Mouse (Mus musculus) adrenal gland, postnatal 10 days (tissue): ENCODE results near the gene Nubp2. TPM values are rescaled to one million over a fixed set of nuclear protein-coding genes. Genes with fewer than 3 reads are reported as not detected.

ENCODE experiments used
- DNase-seq: peaks from one replicate; pipeline ENCODE4 v3.0.0; 2021; ENCODE audit warnings: mixed read lengths
- total RNA-seq, 2 experiments: library from RNA; stranded (reverse); gene quantifications; 2 replicates each; pipeline ENCODE4 v1.2.3; 2021

Gene Nubp2
- total RNA-seq, 2 experiments from 2014 or later, result 42.2 to 43.7 TPM

- DNase-seq, result no peak
These were observed 8.2 kb upstream of the Nubp2 start for GRCm38 (mm10) chr17:24894061-24894994.

GRCm38 (mm10) chr17:24893276-24893675 is 7.1 kb upstream of the Nubp2 start:
- DNase-seq, result no peak

GRCm38 (mm10) chr17:24892785-24893184 is 6.6 kb upstream of the Nubp2 start:
- DNase-seq, result no peak

GRCm38 (mm10) chr17:24891321-24891720 is 5.2 kb upstream of the Nubp2 start:
- DNase-seq, result no peak

GRCm38 (mm10) chr17:24890151-24891092 is 4.3 kb upstream of the Nubp2 start:
- DNase-seq, result no peak

GRCm38 (mm10) chr17:24888862-24889261 is 2.7 kb upstream of the Nubp2 start:
- no peak for DNase-seq

- no peak for DNase-seq
These were observed 1.3 kb upstream of the Nubp2 start for GRCm38 (mm10) chr17:24887291-24888080.

- DNase-seq, result no peak
These were observed 753 bp upstream of the Nubp2 start for GRCm38 (mm10) chr17:24886932-24887271.

GRCm38 (mm10) chr17:24885356-24886133 is 604 bp downstream of the Nubp2 start:
- no peak for DNase-seq

GRCm38 (mm10) chr17:24884391-24884790 is 1.8 kb downstream of the Nubp2 start:
- no peak for DNase-seq

GRCm38 (mm10) chr17:24881738-24882440 is 4.3 kb downstream of the Nubp2 start:
- peak; percentile 61 for DNase-seq

GRCm38 (mm10) chr17:24878531-24878930 is 7.6 kb downstream of the Nubp2 start:
- peak; percentile 58 for DNase-seq

- DNase-seq, result peak; percentile 79
These were observed 8.1 kb downstream of the Nubp2 start for GRCm38 (mm10) chr17:24878117-24878397.

- DNase-seq, result peak; percentile 66
These were observed 8.6 kb downstream of the Nubp2 start for GRCm38 (mm10) chr17:24877336-24878116.

GRCm38 (mm10) chr17:24874989-24875388 is 11.2 kb downstream of the Nubp2 start:
- no peak for DNase-seq

- no peak for DNase-seq
These were observed 11.8 kb downstream of the Nubp2 start for GRCm38 (mm10) chr17:24874405-24874745.

- no peak for DNase-seq
These were observed 12.3 kb downstream of the Nubp2 start for GRCm38 (mm10) chr17:24873695-24874404.

- no peak for DNase-seq
These were observed 18.2 kb downstream of the Nubp2 start for GRCm38 (mm10) chr17:24867914-24868313.

- DNase-seq, result no peak
These were observed 20.4 kb downstream of the Nubp2 start, which contains the start of gene Igfals for GRCm38 (mm10) chr17:24865776-24866175. TSS of gene Igfals (plus strand) at chr17:24865997.
